Mouse (Mus musculus) embryonic fibroblast, embryonic 13.5 days (primary cell): ENCODE measurements around the gene Rack1. TPM values are rescaled to one million over a fixed set of nuclear protein-coding genes. Genes with fewer than 3 reads are reported as not detected.

Source experiments
- H3K27ac ChIP-seq: 2 replicates; pipeline ENCODE4 v1.5.1; 2012; ENCODE audit warnings: low read length, control low read depth, inconsistent platforms; ENCODE audit not compliant: insufficient read depth
- H3K4me1 ChIP-seq: 2 replicates; pipeline ENCODE4 v1.6.1; 2011; ENCODE audit warnings: low read length; ENCODE audit not compliant: control insufficient read depth, insufficient read depth
- H3K4me3 ChIP-seq: 2 replicates; pipeline ENCODE4 v1.5.1; 2011; ENCODE audit warnings: mild to moderate bottlenecking, control low read depth, low read length; ENCODE audit not compliant: insufficient read depth
- CTCF ChIP-seq: IDR thresholded peaks from 2 replicates; pipeline ENCODE4 v1.5.1; 2011; ENCODE audit warnings: mild to moderate bottlenecking, control low read depth, low read length, moderate library complexity, borderline replicate concordance; ENCODE audit not compliant: insufficient read depth
- POLR2A ChIP-seq: IDR thresholded peaks from 2 replicates; pipeline ENCODE4 v1.6.1; 2011; ENCODE audit warnings: low read depth, mild to moderate bottlenecking, control low read depth, low read length, moderate library complexity
- polyA plus RNA-seq: library from polyadenylated mRNA; stranded (reverse); fragments of >200 nt; gene quantifications from 2 replicates; pipeline ENCODE4 v1.2.4, GENCODE M21; 2011; ENCODE audit warnings: low read depth; ENCODE audit not compliant: missing spikeins, insufficient read length

Rack1 gene
- polyA plus RNA-seq, 1 experiment: 1,745 TPM

GRCm38 (mm10) chr11:48796290-48796689 lies 3.8 kb upstream of the Rack1 start:
- TF ChIP-seq CTCF: no peak
- TF ChIP-seq POLR2A: no peak
- Histone ChIP-seq H3K27ac (no peak overlapping the region), H3K4me3 (no peak overlapping the region), H3K4me1 (no peaks in the 10 kb centered on the region)

- no peaks in the 10 kb centered on the region for H3K4me1 ChIP-seq
- no peak overlapping the region for H3K27ac ChIP-seq
- TF ChIP-seq CTCF: no peak
- TF ChIP-seq POLR2A: no peak
- H3K4me3 ChIP-seq: no peak overlapping the region
Measured at GRCm38 (mm10) chr11:48797287-48797686, 2.8 kb upstream of the Rack1 start.

GRCm38 (mm10) chr11:48798308-48798707 lies 1.8 kb upstream of the Rack1 start:
- Histone ChIP-seq H3K27ac (no peak overlapping the region), H3K4me1 (no peaks in the 10 kb centered on the region), H3K4me3 (no peak overlapping the region; the same call in 1 of the 2 replicates)
- TF ChIP-seq POLR2A: no peak; the same call in 1 of the 2 replicates

GRCm38 (mm10) chr11:48798984-48799920 lies 880 bp upstream of the Rack1 start:
- Histone ChIP-seq H3K4me1 (no peaks in the 10 kb centered on the region), H3K4me3 (peak overlapping the region; percentile 99), H3K27ac (peak overlapping the region; percentile 100)
- TF ChIP-seq CTCF: no peak
- TF ChIP-seq POLR2A: peak; percentile 16; the same call in 1 of the 2 replicates

- Histone ChIP-seq H3K4me1 (no peaks in the 10 kb centered on the region), H3K4me3 (peak overlapping the region; percentile 99), H3K27ac (no peak overlapping the region)
- no peak for TF ChIP-seq POLR2A
- no peak for TF ChIP-seq CTCF
Measured at GRCm38 (mm10) chr11:48801831-48802772, 2.0 kb downstream of the Rack1 start.

GRCm38 (mm10) chr11:48803988-48804387 lies 3.9 kb downstream of the Rack1 start:
- Histone ChIP-seq H3K27ac (no peak overlapping the region), H3K4me3 (peak overlapping the region; percentile 13; the same call in 1 of the 2 replicates), H3K4me1 (no peaks in the 10 kb centered on the region)
- TF ChIP-seq POLR2A: no peak
- no peak for TF ChIP-seq CTCF

GRCm38 (mm10) chr11:48804922-48805321 lies 4.8 kb downstream of the Rack1 start:
- Histone ChIP-seq H3K4me3 (no peak overlapping the region), H3K27ac (no peak overlapping the region), H3K4me1 (no peaks in the 10 kb centered on the region)
- TF ChIP-seq POLR2A (no peak), CTCF (no peak)

- Histone ChIP-seq H3K4me3 (no peak overlapping the region), H3K27ac (no peak overlapping the region)
- no peak for TF ChIP-seq CTCF
- peak; percentile 58 for TF ChIP-seq POLR2A
Measured at GRCm38 (mm10) chr11:48806856-48807562, 6.9 kb downstream of the Rack1 start.

GRCm38 (mm10) chr11:48807563-48808303 lies 7.6 kb downstream of the Rack1 start:
- no peak overlapping the region for H3K4me3 ChIP-seq
- no peaks in the 10 kb centered on the region for H3K4me1 ChIP-seq
- no peak overlapping the region for H3K27ac ChIP-seq
- TF ChIP-seq CTCF (no peak), POLR2A (peak; percentile 24; the same call in 1 of the 2 replicates)

More at GRCm38 (mm10) chr11:48806856-48807562, 6.9 kb downstream of the Rack1 start:
- no peaks in the 10 kb centered on the region for H3K4me1 ChIP-seq
